Mouse (Mus musculus) liver, postnatal 0 days (tissue): ENCODE results near the gene Xylt1.

Experiments used
- CTCF ChIP-seq: sonication (generic); IDR thresholded peaks from 2 replicates; pipeline ENCODE4 v1.5.1; 2016; ENCODE audit warnings: antibody characterized with exemption, low read depth
- EP300 ChIP-seq: IDR thresholded peaks from 2 replicates; pipeline ENCODE4 v1.6.1; 2016; ENCODE audit warnings: antibody characterized with exemption, low read depth, mild to moderate bottlenecking

DNA sequence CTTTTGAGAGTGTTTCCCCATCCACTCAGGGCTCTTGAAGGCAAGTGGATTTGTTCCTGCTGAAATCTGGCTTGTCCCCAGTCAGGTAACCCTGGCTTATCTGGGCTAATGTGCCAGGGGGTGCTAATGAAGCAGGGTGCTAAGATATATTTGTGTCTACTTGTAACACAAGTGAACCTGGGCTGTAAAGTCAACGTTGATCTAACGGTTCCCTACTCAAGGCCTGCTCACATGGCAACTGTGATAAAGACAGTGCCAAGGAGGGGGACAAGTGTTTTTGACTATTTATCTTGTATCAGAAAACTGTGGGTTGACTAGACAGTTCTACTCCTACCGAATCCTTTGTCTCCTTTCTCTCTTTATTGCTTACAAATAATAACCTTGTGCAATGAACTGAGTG lies 8.3 kb downstream of the Xylt1 start:
- TF ChIP-seq EP300 = peak; percentile 82
- TF ChIP-seq CTCF = no peak
